Mouse (Mus musculus) heart, adult 2 months (tissue): ENCODE results near the gene Fut8.

Experiments used
- CTCF ChIP-seq: fragments of 200-600 bp; IDR thresholded peaks from 2 replicates; pipeline ENCODE4 v1.8.1; 2022; ENCODE audit warnings: antibody characterized with exemption, mild to moderate bottlenecking, moderate library complexity
- POLR2A ChIP-seq: fragments of 200-500 bp; IDR thresholded peaks from 2 replicates; pipeline ENCODE4 v1.6.1; 2011; ENCODE audit warnings: mild to moderate bottlenecking, low read depth, low read length, control low read depth; ENCODE audit not compliant: insufficient read depth

DNA sequence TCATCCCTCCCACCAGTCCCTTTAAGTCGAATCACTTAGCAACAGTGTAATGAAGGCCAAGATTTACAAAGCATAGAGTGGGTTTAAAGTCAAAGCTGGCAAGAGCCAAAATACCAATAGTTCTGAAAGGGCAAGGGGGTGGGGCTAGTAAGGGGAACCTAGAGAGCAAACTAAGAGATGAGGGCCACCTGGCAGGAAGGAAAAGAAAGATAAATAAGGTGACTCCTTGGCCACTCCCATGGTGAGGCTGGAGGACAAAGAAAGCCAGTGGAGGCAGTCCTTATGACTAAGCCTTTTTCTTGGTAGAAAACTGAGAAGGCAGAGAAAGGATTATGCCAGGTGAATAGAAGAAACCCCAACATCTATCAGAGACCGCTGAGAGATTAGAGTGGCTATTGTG is 42.9 kb upstream of the Fut8 start:
- TF ChIP-seq CTCF (no peak), POLR2A (no peak)
